11 mouse cellular contexts compared by ENCODE assay signal in the genomic region with DNA sequence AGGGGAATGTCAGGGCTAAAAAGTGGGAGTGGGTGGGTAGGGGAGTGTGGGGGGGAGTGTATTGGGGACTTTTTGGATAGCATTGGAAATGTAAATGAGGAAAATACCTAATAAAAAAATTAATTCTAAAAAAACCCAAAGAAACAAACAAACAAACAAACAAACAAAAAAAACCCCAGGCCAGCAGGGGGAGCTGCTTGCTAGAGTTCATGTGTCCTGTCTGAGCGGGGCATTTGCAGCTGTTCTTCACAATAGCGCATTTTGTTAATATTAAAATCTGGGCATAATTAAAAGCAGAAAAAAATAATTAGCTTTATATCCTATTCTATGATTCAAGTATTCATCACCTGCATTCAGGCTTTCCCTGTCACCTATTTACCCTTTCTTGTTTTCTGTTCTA. TPM values are rescaled to one million over a fixed set of nuclear protein-coding genes. Genes with fewer than 3 reads are reported as not detected.
DNase-seq lines count a peak whose midpoint lies in the region; ATAC-seq and TF ChIP-seq lines count a peak whose summit lies in the region.
"Not testable (repeated sequence)": the region's sequence is repeated elsewhere in the genome, so short reads cannot be mapped to it uniquely, and the experiment has no call there.
"Had no signal": no experiment of that assay in that cellular context is flagged by ENCODE, and none has a peak within 500 bp of the region (broad histone marks: within the 10 kb centered on the region; RNA-seq: fewer than 3 reads in every experiment).

No protein-coding gene starts in this region.

- not testable (repeated sequence) for H3K9me3 ChIP-seq in ES-E14 (ENCODE audit: control insufficient read depth, insufficient read depth, low read depth, low read length); hindbrain, postnatal 0 days (ENCODE audit: low read length)

- not testable (repeated sequence) for H3K4me1 ChIP-seq in ES-E14 (ENCODE audit: control insufficient read depth in 2 of 2, insufficient read depth in 2 of 2, low read length in 2 of 2, poor library complexity in 1 of 2); bone marrow macrophage, adult 2 months (ENCODE audit: control insufficient read depth, insufficient read depth, low read length); hindbrain, postnatal 0 days (ENCODE audit: insufficient read depth, low read length)

- not testable (repeated sequence) for H3K27me3 ChIP-seq in hindbrain, postnatal 0 days (ENCODE audit: insufficient read depth, low read length)

- H3K9ac ChIP-seq in ES-E14 (ENCODE audit: insufficient read depth, low read depth, low read length, poor library complexity, severe bottlenecking); hindbrain, postnatal 0 days (replicated peaks; ENCODE audit: low read length): not testable (repeated sequence)

- in situ Hi-C loops in ES-E14 (cut with MboI; ENCODE audit: low sequenced_read_pairs in 2 of 2, unreplicated experiment in 2 of 2) = not testable (repeated sequence)

- H3K27ac ChIP-seq in ES-E14 (ENCODE audit: insufficient read depth, low read depth, low read length, poor library complexity, severe bottlenecking); bone marrow macrophage, adult 2 months (ENCODE audit: insufficient read depth, low read depth, low read length); hindbrain, postnatal 0 days: not testable (repeated sequence)

- not testable (repeated sequence) for TF ChIP-seq POLR2A in bone marrow macrophage, adult 2 months (IDR thresholded peaks at IDR 0.05; ENCODE audit: borderline replicate concordance, low read depth, low read length)

- WGBS in hindbrain, postnatal 0 days = 87% methylated on average over 2 of the region's 2 CpGs

- peak; percentile 2 for DNase-seq in ES-E14 (ENCODE audit: low read depth, low spot score)
- not testable (repeated sequence) for DNase-seq in hindbrain, postnatal 0 days (ENCODE audit: low spot score)
- DNase-seq in kidney, adult 9 months = peak; percentile 44
- peak; percentile 11 to 26 for DNase-seq in kidney, postnatal 4 days
- DNase-seq in lung, postnatal 36 days = peak; percentile 12

- not testable (repeated sequence) for H3K4me3 ChIP-seq in ES-E14 (ENCODE audit: insufficient read depth in 1 of 2, low read depth in 1 of 2, low read length in 2 of 2, poor library complexity in 1 of 2, severe bottlenecking in 1 of 2); bone marrow macrophage, adult 2 months (ENCODE audit: insufficient read depth, low read length); hindbrain, postnatal 0 days (ENCODE audit: low read length)

- H3K4me2 ChIP-seq in hindbrain, postnatal 0 days (ENCODE audit: low read depth, low read length) = not testable (repeated sequence)

- TF ChIP-seq CTCF in bone marrow macrophage, adult 2 months (IDR thresholded peaks at IDR 0.05; ENCODE audit: low read depth, low read length) = 0 out of 2 replicates have a peak, but pooled peaks have one; percentile 27
- peak; percentile 15; the same call in 1 of the 2 replicates for TF ChIP-seq CTCF in hindbrain, postnatal 0 days (IDR thresholded peaks at IDR 0.05; ENCODE audit: low read depth)

- not testable (repeated sequence) for ATAC-seq in hindbrain, postnatal 0 days

- H3K36me3 ChIP-seq in ES-E14 (ENCODE audit: control insufficient read depth, insufficient read depth, low read length, poor library complexity, severe bottlenecking); hindbrain, postnatal 0 days (ENCODE audit: insufficient read depth, low read length): not testable (repeated sequence)

RNA-seq across cellular contexts. Expression of a gene that starts 32.7 kb away (rescaled TPM):
- not detected in 2 replicates for total RNA-seq in ES-E14 (2012; rRNA removed)
- polyA plus RNA-seq in bone marrow macrophage, adult 2 months (2012; ENCODE audit: insufficient read depth, insufficient read length, missing spikeins) = not detected in 2 replicates
- 0.52 and 0.90 TPM in 2 replicates for total RNA-seq in hindbrain, postnatal 0 days (2014; rRNA removed)
- 0.96 and 1.1 TPM in 2 replicates for polyA plus RNA-seq in hindbrain, postnatal 0 days (2015; fragmentation: Nextera tagmentation; extraction: Ambion mirVana)
- total RNA-seq: heart, adult 18-20 months; hematopoietic stem cell, adult 5-6 weeks; MEL had no signal
- polyA plus RNA-seq: activated CD4-positive, CD25-positive, alpha-beta regulatory T cell, adult 4 months; heart, embryonic 11.5 days had no signal

RNA-seq across cellular contexts. Expression of a gene that starts 40.7 kb away (rescaled TPM):
- total RNA-seq in ES-E14 (2012; rRNA removed) = 152 and 164 TPM in 2 replicates
- 115 and 119 TPM in 2 replicates for polyA plus RNA-seq in bone marrow macrophage, adult 2 months (2012; ENCODE audit: insufficient read depth, insufficient read length, missing spikeins)
- 58.9 and 68.6 TPM in 2 replicates for total RNA-seq in hindbrain, postnatal 0 days (2014; rRNA removed)
- 133 and 148 TPM in 2 replicates for polyA plus RNA-seq in hindbrain, postnatal 0 days (2015; fragmentation: Nextera tagmentation; extraction: Ambion mirVana)
